Mouse (Mus musculus): ENCODE data around the gene Phf21a.

DNA sequence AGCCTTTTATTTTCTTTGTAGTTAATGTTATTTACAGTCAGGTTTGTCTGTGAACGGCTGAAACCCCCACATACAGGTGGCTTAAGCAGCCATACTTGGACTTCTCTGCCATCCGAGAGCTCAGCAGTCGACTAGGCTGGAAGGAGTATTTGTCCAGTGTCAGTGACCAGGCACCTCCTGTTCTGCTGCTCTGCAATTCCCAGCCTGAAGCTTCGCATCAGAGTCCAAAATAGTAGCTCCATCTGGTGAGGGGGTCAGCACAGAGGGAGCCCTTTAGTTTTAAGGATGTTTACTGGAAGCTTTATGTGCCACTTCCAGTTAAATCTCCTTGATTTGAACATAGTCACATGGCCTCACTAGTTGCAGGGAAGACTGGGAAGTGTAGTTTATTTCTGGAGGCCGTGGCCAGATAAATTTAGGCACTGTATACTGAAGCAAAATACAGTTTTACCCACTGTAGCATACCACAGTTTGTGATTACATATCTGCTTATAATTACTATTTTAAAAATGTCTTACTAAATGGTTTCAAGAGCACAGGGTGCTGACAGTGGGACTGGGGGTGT is 141.9 kb downstream of the Phf21a start:
- TF ChIP-seq POLR2A (IDR thresholded peaks at IDR 0.05; ENCODE audit: insufficient read depth, low read depth, low read length) (no peak), CTCF (IDR thresholded peaks at IDR 0.05; ENCODE audit: insufficient read depth, low read depth, low read length) (no peak)
